9 mouse cellular contexts compared by ENCODE assay signal in genomic region chr7:145159283-145160240, GRCm38 (mm10). TPM values are rescaled to one million over a fixed set of nuclear protein-coding genes. Genes with fewer than 3 reads are reported as not detected.
DNase-seq lines count a peak whose midpoint lies in the region; ATAC-seq lines count a peak whose summit lies in the region.
"Had no signal": no experiment of that assay in that cellular context is flagged by ENCODE, and none has a peak within 500 bp of the region (broad histone marks: within the 10 kb centered on the region; RNA-seq: fewer than 3 reads in every experiment).

No protein-coding gene starts in this region.

- H3K27ac ChIP-seq in hindbrain, embryonic 12.5 days = peak overlapping the region; percentile 58
- peak overlapping the region; percentile 69 for H3K27ac ChIP-seq in limb, embryonic 10.5 days
- peak overlapping the region; percentile 58; the same call in 1 of the 2 replicates for H3K27ac ChIP-seq in neural tube, embryonic 12.5 days

- ATAC-seq in hindbrain, embryonic 12.5 days (ENCODE audit: low FRiP score) = peak; percentile 69
- ATAC-seq in neural tube, embryonic 12.5 days (ENCODE audit: low FRiP score, low read depth) = peak; percentile 92
- no peak for ATAC-seq in granulocyte monocyte progenitor cell, adult 5-6 weeks (replicated peaks; ENCODE audit: poor library complexity, severe bottlenecking)

- H3K36me3 ChIP-seq in hindbrain, embryonic 12.5 days = no peaks in the 10 kb centered on the region
- H3K36me3 ChIP-seq in limb, embryonic 10.5 days = no peaks in the 10 kb centered on the region
- H3K36me3 ChIP-seq in neural tube, embryonic 12.5 days = no peaks in the 10 kb centered on the region

- peaks cover 2% of the 10 kb centered on the region; the same call in 1 of the 2 replicates for H3K27me3 ChIP-seq in hindbrain, embryonic 12.5 days
- no peaks in the 10 kb centered on the region; the same call in 1 of the 2 replicates for H3K27me3 ChIP-seq in limb, embryonic 10.5 days (ENCODE audit: low read depth, poor library complexity, severe bottlenecking)
- H3K27me3 ChIP-seq in neural tube, embryonic 12.5 days (replicated peaks) = peaks cover 3% of the 10 kb centered on the region; the same call in 1 of the 2 replicates

- H3K4me2 ChIP-seq in hindbrain, embryonic 12.5 days (replicated peaks) = no peak overlapping the region
- H3K4me2 ChIP-seq in neural tube, embryonic 12.5 days (replicated peaks) = 0 out of 2 replicates have a peak overlapping the region, but pooled peaks have one; percentile 26

- WGBS in hindbrain, embryonic 12.5 days = 15% methylated on average over 13 of the region's 13 CpGs
- 30% methylated on average over 13 of the region's 13 CpGs for WGBS in limb, embryonic 10.5 days
- WGBS in neural tube, embryonic 12.5 days = 5% methylated on average over 13 of the region's 13 CpGs

- no peak overlapping the region for H3K4me3 ChIP-seq in hindbrain, embryonic 12.5 days
- no peak overlapping the region for H3K4me3 ChIP-seq in limb, embryonic 10.5 days
- H3K4me3 ChIP-seq in neural tube, embryonic 12.5 days = no peak overlapping the region

- DNase-seq in adrenal gland, postnatal 10 days = peak; percentile 51
- DNase-seq in adrenal gland, adult 8-10 months = no peak
- peak; percentile 71 for DNase-seq in embryo, embryonic 10 days (ENCODE audit: low spot score)
- DNase-seq in limb, embryonic 10.5 days (ENCODE audit: low spot score) = peak; percentile 45
- no peak for DNase-seq in thymus, postnatal 36 days

- 0 out of 2 replicates have a peak overlapping the region, but pooled peaks have one; percentile 14 for H3K9ac ChIP-seq in hindbrain, embryonic 12.5 days
- H3K9ac ChIP-seq in neural tube, embryonic 12.5 days = no peak overlapping the region

- peaks cover 17% of the 10 kb centered on the region for H3K4me1 ChIP-seq in hindbrain, embryonic 12.5 days
- peaks cover 33% of the 10 kb centered on the region for H3K4me1 ChIP-seq in limb, embryonic 10.5 days
- peaks cover 32% of the 10 kb centered on the region for H3K4me1 ChIP-seq in neural tube, embryonic 12.5 days

- no peaks in the 10 kb centered on the region for H3K9me3 ChIP-seq in hindbrain, embryonic 12.5 days (replicated peaks)
- no peaks in the 10 kb centered on the region for H3K9me3 ChIP-seq in limb, embryonic 10.5 days (replicated peaks)
- no peaks in the 10 kb centered on the region for H3K9me3 ChIP-seq in neural tube, embryonic 12.5 days

RNA-seq across cellular contexts. Expression of gene 1810010D01Rik, which starts 48.4 kb away (rescaled TPM):
- under 1 TPM in 1 of 2 experiments, not detected in 1; 0.58 TPM for total RNA-seq in adrenal gland, postnatal 10 days (2021)
- total RNA-seq in adrenal gland, adult 8-10 months (2022) = 1 to 10 TPM in 1 of 4 experiments, under 1 TPM in 1, not detected in 2; 0.84 to 1.9 TPM
- 0.35 TPM in 1 of 2 replicates, not detected in the other for polyA plus RNA-seq in hindbrain, embryonic 12.5 days (2016; fragmentation: Nextera tagmentation; extraction: Ambion mirVana)
- 0.33 TPM in 1 of 2 replicates, not detected in the other for polyA plus RNA-seq in limb, embryonic 10.5 days (2016; fragmentation: Nextera tagmentation; extraction: Ambion mirVana)
- 0.53 TPM in 1 of 2 replicates, not detected in the other for polyA plus RNA-seq in neural tube, embryonic 12.5 days (2016; fragmentation: Nextera tagmentation; extraction: Ambion mirVana)
- not detected in 2 replicates for total RNA-seq in granulocyte monocyte progenitor cell, adult 5-6 weeks (2014; fragmentation: Nextera tagmentation)
- total RNA-seq in granulocyte monocyte progenitor cell, adult 5-6 weeks (2017) = not detected in 2 replicates
- total RNA-seq: left cerebral cortex, postnatal 14 days had no signal

Comparison
In these comparisons a context has a peak if more than half of its experiments do, and no peak if none do; other contexts are left out.
1. DNase-seq: peak in adrenal gland, postnatal 10 days (single experiment), embryo, embryonic 10 days (single experiment) and limb, embryonic 10.5 days (single experiment); none in adrenal gland, adult 8-10 months (single experiment) and thymus, postnatal 36 days (0 of 2).
2. Peak in every context shown above with its lines, with median percentiles within 50 percentile points of each other: H3K27ac ChIP-seq.